Mouse (Mus musculus): ENCODE measurements around the gene Ecpas. TPM values are rescaled to one million over a fixed set of nuclear protein-coding genes. Genes with fewer than 3 reads are reported as not detected.

Ecpas gene
- polyA plus RNA-seq, 1 experiment from 2014 or later: 47.7 TPM

- 0 out of 2 replicates have a peak, but pooled peaks cover 4% of the 10 kb centered on the region for H3K27me3 ChIP-seq (ENCODE audit: control insufficient read depth, insufficient read depth, low read length)
- H3K9ac ChIP-seq (ENCODE audit: low read length): no peak overlapping the region
- ATAC-seq (ENCODE audit: insufficient read depth, low FRiP score, low TSS enrichment): no peak
These were observed 29.1 kb upstream of the Ecpas start for GRCm38 (mm10) chr4:58941638-58942037.

GRCm38 (mm10) chr4:58935846-58936245, 23.3 kb upstream of the Ecpas start:
- Histone ChIP-seq H3K9ac (ENCODE audit: low read length) (no peak overlapping the region), H3K4me3 (ENCODE audit: low read depth, low read length) (no peak overlapping the region), H3K4me2 (ENCODE audit: low read depth) (no peak overlapping the region), H3K4me1 (ENCODE audit: control insufficient read depth, insufficient read depth, low read length) (no peaks in the 10 kb centered on the region), H3K27ac (ENCODE audit: low read depth, low read length) (no peak overlapping the region), H3K36me3 (ENCODE audit: control insufficient read depth, insufficient read depth, low read length) (no peaks in the 10 kb centered on the region), H3K9me3 (ENCODE audit: control insufficient read depth, low read length) (no peaks in the 10 kb centered on the region), H3K27me3 (ENCODE audit: control insufficient read depth, insufficient read depth, low read length) (no peaks in the 10 kb centered on the region)
- ATAC-seq (ENCODE audit: insufficient read depth, low FRiP score, low TSS enrichment) (no peak), DNase-seq (ENCODE audit: low spot score) (no peak)
- 52% methylated on average over 3 of the region's 3 CpGs for WGBS

More at GRCm38 (mm10) chr4:58941638-58942037, 29.1 kb upstream of the Ecpas start:
- H3K4me2 ChIP-seq (ENCODE audit: low read depth): no peak overlapping the region
- no peaks in the 10 kb centered on the region for H3K9me3 ChIP-seq (ENCODE audit: control insufficient read depth, low read length)
- DNase-seq (ENCODE audit: low spot score): no peak
- H3K36me3 ChIP-seq (ENCODE audit: control insufficient read depth, insufficient read depth, low read length): no peaks in the 10 kb centered on the region
- H3K27ac ChIP-seq (ENCODE audit: low read depth, low read length): no peak overlapping the region
- 0 out of 2 replicates have a peak, but pooled peaks cover 5% of the 10 kb centered on the region for H3K4me1 ChIP-seq (ENCODE audit: control insufficient read depth, insufficient read depth, low read length)
- no peak overlapping the region for H3K4me3 ChIP-seq (ENCODE audit: low read depth, low read length)

GRCm38 (mm10) chr4:58934746-58935476, 22.4 kb upstream of the Ecpas start:
- ATAC-seq (ENCODE audit: insufficient read depth, low FRiP score, low TSS enrichment) (no peak), DNase-seq (ENCODE audit: low spot score) (no peak)
- H3K9ac ChIP-seq (ENCODE audit: low read length): no peak overlapping the region
- H3K36me3 ChIP-seq (ENCODE audit: control insufficient read depth, insufficient read depth, low read length): no peaks in the 10 kb centered on the region
- H3K4me2 ChIP-seq (ENCODE audit: low read depth): no peak overlapping the region
- WGBS: 49% methylated on average over 15 of the region's 15 CpGs
- no peaks in the 10 kb centered on the region for H3K4me1 ChIP-seq (ENCODE audit: control insufficient read depth, insufficient read depth, low read length)
- H3K27ac ChIP-seq (ENCODE audit: low read depth, low read length): no peak overlapping the region
- H3K9me3 ChIP-seq (ENCODE audit: control insufficient read depth, low read length): no peaks in the 10 kb centered on the region
- no peak overlapping the region for H3K4me3 ChIP-seq (ENCODE audit: low read depth, low read length)
- no peaks in the 10 kb centered on the region for H3K27me3 ChIP-seq (ENCODE audit: control insufficient read depth, insufficient read depth, low read length)

- ATAC-seq (ENCODE audit: insufficient read depth, low FRiP score, low TSS enrichment): no peak
- no peak for DNase-seq (ENCODE audit: low spot score)
- Histone ChIP-seq H3K27ac (ENCODE audit: low read depth, low read length) (no peak overlapping the region), H3K4me1 (ENCODE audit: control insufficient read depth, insufficient read depth, low read length) (no peaks in the 10 kb centered on the region), H3K36me3 (ENCODE audit: control insufficient read depth, insufficient read depth, low read length) (no peaks in the 10 kb centered on the region), H3K27me3 (ENCODE audit: control insufficient read depth, insufficient read depth, low read length) (no peaks in the 10 kb centered on the region), H3K9ac (ENCODE audit: low read length) (no peak overlapping the region), H3K4me2 (ENCODE audit: low read depth) (no peak overlapping the region), H3K9me3 (ENCODE audit: control insufficient read depth, low read length) (no peaks in the 10 kb centered on the region), H3K4me3 (ENCODE audit: low read depth, low read length) (no peak overlapping the region)
- whole genome bisulfite sequencing: 83% methylated on average over 4 of the region's 4 CpGs
These were observed 21.8 kb upstream of the Ecpas start for GRCm38 (mm10) chr4:58934308-58934707.

GRCm38 (mm10) chr4:58932541-58932940, 20.0 kb upstream of the Ecpas start:
- Histone ChIP-seq H3K4me2 (ENCODE audit: low read depth) (no peak overlapping the region), H3K27ac (ENCODE audit: low read depth, low read length) (no peak overlapping the region), H3K9ac (ENCODE audit: low read length) (no peak overlapping the region), H3K36me3 (ENCODE audit: control insufficient read depth, insufficient read depth, low read length) (no peaks in the 10 kb centered on the region), H3K9me3 (ENCODE audit: control insufficient read depth, low read length) (no peaks in the 10 kb centered on the region), H3K27me3 (ENCODE audit: control insufficient read depth, insufficient read depth, low read length) (no peaks in the 10 kb centered on the region), H3K4me3 (ENCODE audit: low read depth, low read length) (no peak overlapping the region), H3K4me1 (ENCODE audit: control insufficient read depth, insufficient read depth, low read length) (no peaks in the 10 kb centered on the region)
- WGBS: 88% methylated on average over 6 of the region's 6 CpGs
- no peak for DNase-seq (ENCODE audit: low spot score)
- ATAC-seq (ENCODE audit: insufficient read depth, low FRiP score, low TSS enrichment): no peak

GRCm38 (mm10) chr4:58927661-58928060, 15.1 kb upstream of the Ecpas start:
- H3K9me3 ChIP-seq (ENCODE audit: control insufficient read depth, low read length): no peaks in the 10 kb centered on the region
- WGBS: 63% methylated on average over 3 of the region's 3 CpGs
- H3K4me2 ChIP-seq (ENCODE audit: low read depth): no peak overlapping the region
- H3K4me1 ChIP-seq (ENCODE audit: control insufficient read depth, insufficient read depth, low read length): no peaks in the 10 kb centered on the region
- H3K27ac ChIP-seq (ENCODE audit: low read depth, low read length): no peak overlapping the region
- DNase-seq (ENCODE audit: low spot score) (no peak), ATAC-seq (ENCODE audit: insufficient read depth, low FRiP score, low TSS enrichment) (no peak)
- no peak overlapping the region for H3K9ac ChIP-seq (ENCODE audit: low read length)
- no peak overlapping the region for H3K4me3 ChIP-seq (ENCODE audit: low read depth, low read length)
- H3K36me3 ChIP-seq (ENCODE audit: control insufficient read depth, insufficient read depth, low read length): no peaks in the 10 kb centered on the region
- no peaks in the 10 kb centered on the region for H3K27me3 ChIP-seq (ENCODE audit: control insufficient read depth, insufficient read depth, low read length)

GRCm38 (mm10) chr4:58926120-58926519, 13.6 kb upstream of the Ecpas start:
- no peak for ATAC-seq (ENCODE audit: insufficient read depth, low FRiP score, low TSS enrichment)
- no peak overlapping the region for H3K4me3 ChIP-seq (ENCODE audit: low read depth, low read length)

GRCm38 (mm10) chr4:58925664-58926063, 13.1 kb upstream of the Ecpas start:
- DNase-seq (ENCODE audit: low spot score) (no peak), ATAC-seq (ENCODE audit: insufficient read depth, low FRiP score, low TSS enrichment) (no peak)
- 40% methylated on average over 5 of the region's 5 CpGs for WGBS
- Histone ChIP-seq H3K9ac (ENCODE audit: low read length) (no peak overlapping the region), H3K4me3 (ENCODE audit: low read depth, low read length) (no peak overlapping the region), H3K27me3 (ENCODE audit: control insufficient read depth, insufficient read depth, low read length) (no peaks in the 10 kb centered on the region), H3K9me3 (ENCODE audit: control insufficient read depth, low read length) (no peaks in the 10 kb centered on the region), H3K36me3 (ENCODE audit: control insufficient read depth, insufficient read depth, low read length) (no peaks in the 10 kb centered on the region), H3K4me2 (ENCODE audit: low read depth) (no peak overlapping the region), H3K27ac (ENCODE audit: low read depth, low read length) (no peak overlapping the region), H3K4me1 (ENCODE audit: control insufficient read depth, insufficient read depth, low read length) (no peaks in the 10 kb centered on the region)

More at GRCm38 (mm10) chr4:58926120-58926519, 13.6 kb upstream of the Ecpas start:
- no peak overlapping the region for H3K9ac ChIP-seq (ENCODE audit: low read length)
- DNase-seq (ENCODE audit: low spot score): no peak
- no peak overlapping the region for H3K27ac ChIP-seq (ENCODE audit: low read depth, low read length)
- H3K27me3 ChIP-seq (ENCODE audit: control insufficient read depth, insufficient read depth, low read length): no peaks in the 10 kb centered on the region
- no peaks in the 10 kb centered on the region for H3K36me3 ChIP-seq (ENCODE audit: control insufficient read depth, insufficient read depth, low read length)
- no peaks in the 10 kb centered on the region for H3K9me3 ChIP-seq (ENCODE audit: control insufficient read depth, low read length)
- H3K4me2 ChIP-seq (ENCODE audit: low read depth): no peak overlapping the region
- WGBS: 17% methylated on average over 2 of the region's 2 CpGs
- no peaks in the 10 kb centered on the region for H3K4me1 ChIP-seq (ENCODE audit: control insufficient read depth, insufficient read depth, low read length)

GRCm38 (mm10) chr4:58923933-58924332, 11.4 kb upstream of the Ecpas start:
- 80% methylated on average over 2 of the region's 2 CpGs for WGBS
- no peaks in the 10 kb centered on the region for H3K27me3 ChIP-seq (ENCODE audit: control insufficient read depth, insufficient read depth, low read length)
- H3K27ac ChIP-seq (ENCODE audit: low read depth, low read length): no peak overlapping the region
- no peak overlapping the region for H3K4me3 ChIP-seq (ENCODE audit: low read depth, low read length)
- H3K9ac ChIP-seq (ENCODE audit: low read length): no peak overlapping the region
- no peak overlapping the region for H3K4me2 ChIP-seq (ENCODE audit: low read depth)
- H3K9me3 ChIP-seq (ENCODE audit: control insufficient read depth, low read length): no peaks in the 10 kb centered on the region
- no peak for DNase-seq (ENCODE audit: low spot score)
- no peak for ATAC-seq (ENCODE audit: insufficient read depth, low FRiP score, low TSS enrichment)
- no peaks in the 10 kb centered on the region for H3K4me1 ChIP-seq (ENCODE audit: control insufficient read depth, insufficient read depth, low read length)
- no peaks in the 10 kb centered on the region for H3K36me3 ChIP-seq (ENCODE audit: control insufficient read depth, insufficient read depth, low read length)
